16 mouse cellular contexts compared by ENCODE assay signal in genomic region chr2:72147695-72148094, GRCm38 (mm10).
DNase-seq lines count a peak whose midpoint lies in the region; ATAC-seq lines count a peak whose summit lies in the region.
"Had no signal": no experiment of that assay in that cellular context is flagged by ENCODE, and none has a peak within 500 bp of the region (broad histone marks: within the 10 kb centered on the region; RNA-seq: fewer than 3 reads in every experiment).

No protein-coding gene starts in this region.

- no peak for ATAC-seq in cerebellum, adult (ENCODE audit: insufficient number of reproducible peaks, low FRiP score, low TSS enrichment)
- ATAC-seq: forebrain, embryonic 13.5 days; forebrain, embryonic 15.5 days; forebrain, postnatal 0 days had no signal

- peak; percentile 30 for DNase-seq in embryo, embryonic 10.5 days (ENCODE audit: low spot score)
- DNase-seq in embryo, embryonic 9.5 days (ENCODE audit: extremely low spot score): no peak
- DNase-seq in naive thymus-derived CD4-positive, alpha-beta T cell, adult 2 months (ENCODE audit: low read depth): peak; percentile 19
- peak; percentile 76 for DNase-seq in retina, embryonic 14.5 days (ENCODE audit: low spot score)
- DNase-seq in heart, adult 9 months (ENCODE audit: low spot score in 2 of 2): no peak
- DNase-seq: adrenal gland, postnatal 10 days; adrenal gland, postnatal 25 days; cerebellum, adult 11-12 months; cerebellum, adult 2 months; cerebellum, adult 9-10 months; cerebellum, postnatal 10 days; cerebellum, postnatal 25 days; forebrain, postnatal 0 days had no signal

Comparison
In these comparisons a context has a peak if more than half of its experiments do, and no peak if none do; other contexts are left out.
1. DNase-seq: peak in embryo, embryonic 10.5 days (single experiment), naive thymus-derived CD4-positive, alpha-beta T cell, adult 2 months (single experiment) and retina, embryonic 14.5 days (single experiment); none in embryo, embryonic 9.5 days (single experiment) and heart, adult 9 months (0 of 2).